Mouse (Mus musculus): ENCODE data around the gene Pim1.

Gene Pim1

GRCm38 (mm10) chr17:29493461-29493980 is 3.0 kb downstream of the Pim1 start:
- WGBS, result 85% methylated on average over 11 of the region's 11 CpGs

- whole genome bisulfite sequencing, result 80% methylated on average over 10 of the region's 10 CpGs
Observed at GRCm38 (mm10) chr17:29494062-29494731, 3.6 kb downstream of the Pim1 start.

- 83% methylated on average over 7 of the region's 8 CpGs for WGBS
Observed at GRCm38 (mm10) chr17:29494732-29495076, 4.2 kb downstream of the Pim1 start.

- WGBS, result 88% methylated on average over 6 of the region's 6 CpGs
Observed at GRCm38 (mm10) chr17:29496211-29497070, 5.9 kb downstream of the Pim1 start.

GRCm38 (mm10) chr17:29497071-29497354 is 6.5 kb downstream of the Pim1 start:
- 93% methylated on average over 3 of the region's 3 CpGs for WGBS

- WGBS, result 70% methylated on average over 1 of the region's 1 CpGs
Observed at GRCm38 (mm10) chr17:29497481-29497880, 6.9 kb downstream of the Pim1 start.

GRCm38 (mm10) chr17:29498028-29498427 is 7.5 kb downstream of the Pim1 start:
- WGBS, result 56% methylated on average over 4 of the region's 4 CpGs

GRCm38 (mm10) chr17:29498952-29499351 is 8.4 kb downstream of the Pim1 start:
- 88% methylated on average over 2 of the region's 2 CpGs for WGBS

GRCm38 (mm10) chr17:29499511-29499910 is 9.0 kb downstream of the Pim1 start:
- WGBS, result 91% methylated on average over 6 of the region's 6 CpGs

- WGBS, result 91% methylated on average over 7 of the region's 7 CpGs
Observed at GRCm38 (mm10) chr17:29500243-29500740, 9.7 kb downstream of the Pim1 start.

- WGBS, result 85% methylated on average over 17 of the region's 17 CpGs
Observed at GRCm38 (mm10) chr17:29500802-29501469, 10.4 kb downstream of the Pim1 start.

GRCm38 (mm10) chr17:29502005-29502668 is 11.6 kb downstream of the Pim1 start:
- whole genome bisulfite sequencing, result 82% methylated on average over 7 of the region's 7 CpGs

GRCm38 (mm10) chr17:29502669-29503665 is 12.4 kb downstream of the Pim1 start:
- 18% methylated on average over 32 of the region's 32 CpGs for WGBS

- WGBS, result 76% methylated on average over 5 of the region's 5 CpGs
Observed at GRCm38 (mm10) chr17:29503700-29504099, 13.1 kb downstream of the Pim1 start.

- 81% methylated on average over 12 of the region's 12 CpGs for WGBS
Observed at GRCm38 (mm10) chr17:29508927-29509608, 18.5 kb downstream of the Pim1 start.

- 86% methylated on average over 8 of the region's 8 CpGs for WGBS
Observed at GRCm38 (mm10) chr17:29510691-29511090, 20.1 kb downstream of the Pim1 start.

- 64% methylated on average over 13 of the region's 13 CpGs for WGBS
Observed at GRCm38 (mm10) chr17:29513044-29513730, 22.6 kb downstream of the Pim1 start.

GRCm38 (mm10) chr17:29514435-29514834 is 23.9 kb downstream of the Pim1 start:
- under 1% methylated on average over 11 of the region's 11 CpGs for WGBS

GRCm38 (mm10) chr17:29518665-29519064 is 28.1 kb downstream of the Pim1 start:
- WGBS, result 86% methylated on average over 5 of the region's 5 CpGs
